Comparison of ENCODE assay signal across 8 mouse cellular contexts in genomic region chr17:33991788-33992664, GRCm38 (mm10). TPM values are rescaled to one million over a fixed set of nuclear protein-coding genes. Genes with fewer than 3 reads are reported as not detected.
DNase-seq lines count a peak whose midpoint lies in the region; ATAC-seq and TF ChIP-seq lines count a peak whose summit lies in the region.

No protein-coding gene starts in this region.

- 30% methylated on average over 10 of the region's 10 CpGs for WGBS in cerebellum, adult 2 months
- WGBS in limb, embryonic 14.5 days, result 31% methylated on average over 10 of the region's 10 CpGs

- no peak overlapping the region for H3K27ac ChIP-seq in left cerebral cortex, adult 2 months
- H3K27ac ChIP-seq in cerebellum, adult 2 months (ENCODE audit: insufficient read depth, low read length), result no peak overlapping the region
- no peak overlapping the region for H3K27ac ChIP-seq in limb, embryonic 14.5 days (replicated peaks; ENCODE audit: low read depth, low read length)

- H3K36me3 ChIP-seq in limb, embryonic 14.5 days (ENCODE audit: control insufficient read depth, insufficient read depth, low read length), result no peaks in the 10 kb centered on the region

- H3K4me2 ChIP-seq in limb, embryonic 14.5 days (replicated peaks; ENCODE audit: low read depth, low read length, severe bottlenecking), result no peak overlapping the region

- no peaks in the 10 kb centered on the region for H3K9me3 ChIP-seq in limb, embryonic 14.5 days (ENCODE audit: control insufficient read depth, low read length)

- no peaks in the 10 kb centered on the region for H3K27me3 ChIP-seq in cerebellum, adult 2 months (ENCODE audit: control insufficient read depth, insufficient read depth, low read length)
- no peaks in the 10 kb centered on the region for H3K27me3 ChIP-seq in limb, embryonic 14.5 days (ENCODE audit: control insufficient read depth, insufficient read depth, low read length)

- no peak overlapping the region for H3K9ac ChIP-seq in limb, embryonic 14.5 days (ENCODE audit: low read depth, low read length, severe bottlenecking)

- H3K4me1 ChIP-seq in cerebellum, adult 2 months (ENCODE audit: control insufficient read depth, insufficient read depth, low read length), result no peaks in the 10 kb centered on the region
- no peaks in the 10 kb centered on the region for H3K4me1 ChIP-seq in limb, embryonic 14.5 days (ENCODE audit: control insufficient read depth, insufficient read depth, low read length)

- no peak for ATAC-seq in limb, embryonic 14.5 days (ENCODE audit: low FRiP score, low read depth)

- intact Hi-C loops in left cerebral cortex, adult 2 months (cut with DNase I), result no loop called here
- intact Hi-C loops in left cerebral cortex, postnatal 36 days (cut with DNase I), result no loop called here

- no peak for TF ChIP-seq POLR2A in cerebellum, adult 2 months (IDR thresholded peaks at IDR 0.05; ENCODE audit: borderline replicate concordance, insufficient read depth, low read length)
- no peak for TF ChIP-seq POLR2A in limb, embryonic 14.5 days (IDR thresholded peaks at IDR 0.05; ENCODE audit: borderline replicate concordance, extremely low read depth, insufficient read depth, insufficient read length)

- DNase-seq in left cerebral cortex, adult 2 months (ENCODE audit: extremely low spot score in 1 of 2, low spot score in 2 of 2), result no peak
- no peak for DNase-seq in left cerebral cortex, postnatal 36 days (ENCODE audit: low spot score in 2 of 2)
- DNase-seq in MN1 (ENCODE audit: low spot score), result peak; percentile 78
- peak; percentile 43 to 47 for DNase-seq in cerebellum, adult 2 months
- DNase-seq in forelimb bud, embryonic 11.5 days (ENCODE audit: low read depth, low spot score), result peak; percentile 73
- peak; percentile 75 for DNase-seq in limb, embryonic 14.5 days (ENCODE audit: low spot score)
- peak; percentile 61 for DNase-seq in neural tube, embryonic 10.5 days (ENCODE audit: extremely low spot score, low spot score)
- peak; percentile 79 for DNase-seq in thymus, postnatal 4 days

- no peak overlapping the region for H3K4me3 ChIP-seq in left cerebral cortex, adult 2 months
- H3K4me3 ChIP-seq in cerebellum, adult 2 months (replicated peaks; ENCODE audit: insufficient read depth, low read depth, low read length), result no peak overlapping the region
- H3K4me3 ChIP-seq in limb, embryonic 14.5 days (replicated peaks; ENCODE audit: low read length), result no peak overlapping the region

- TF ChIP-seq CTCF in left cerebral cortex, adult 2 months (IDR thresholded peaks at IDR 0.05), result peak; percentile 72
- peak; percentile 75 for TF ChIP-seq CTCF in cerebellum, adult 2 months (IDR thresholded peaks at IDR 0.05; ENCODE audit: borderline replicate concordance, insufficient read depth, low read depth, low read length)

RNA-seq across cellular contexts. Expression of gene H2-K1, which starts 8.1 kb away (rescaled TPM):
- total RNA-seq in left cerebral cortex, adult 2 months (2021), result 10 to 100 TPM; 19.7 to 23.5 TPM
- 10 to 100 TPM; 17.2 to 19.3 TPM for total RNA-seq in left cerebral cortex, postnatal 36 days (2021)
- polyA plus RNA-seq in cerebellum, adult 2 months (2012; rRNA removed), result 61.9 and 77.5 TPM in 2 replicates
- 27.0 and 31.5 TPM in 2 replicates for polyA plus RNA-seq in limb, embryonic 14.5 days (2012; rRNA removed)
- polyA plus RNA-seq in limb, embryonic 14.5 days (2014; fragmentation: Nextera tagmentation; extraction: Ambion mirVana), result 17.7 and 25.5 TPM in 2 replicates

RNA-seq across cellular contexts. Expression of gene Ring1, which starts 32.5 kb away (rescaled TPM):
- total RNA-seq in left cerebral cortex, adult 2 months (2021), result 10 to 100 TPM; 34.8 to 44.9 TPM
- total RNA-seq in left cerebral cortex, postnatal 36 days (2021), result 10 to 100 TPM; 33.5 to 35.9 TPM
- 66.4 and 74.6 TPM in 2 replicates for polyA plus RNA-seq in cerebellum, adult 2 months (2012; rRNA removed)
- 54.0 and 81.7 TPM in 2 replicates for polyA plus RNA-seq in limb, embryonic 14.5 days (2012; rRNA removed)
- 7.0 and 8.4 TPM in 2 replicates for polyA plus RNA-seq in limb, embryonic 14.5 days (2014; fragmentation: Nextera tagmentation; extraction: Ambion mirVana)

RNA-seq across cellular contexts. Expression of gene H2-Ke6, which starts 35.8 kb away (rescaled TPM):
- 10 to 100 TPM; 34.4 to 41.2 TPM for total RNA-seq in left cerebral cortex, adult 2 months (2021)
- total RNA-seq in left cerebral cortex, postnatal 36 days (2021), result 10 to 100 TPM; 35.7 to 36.6 TPM
- polyA plus RNA-seq in cerebellum, adult 2 months (2012; rRNA removed), result 82.9 and 89.8 TPM in 2 replicates
- polyA plus RNA-seq in limb, embryonic 14.5 days (2012; rRNA removed), result 104 and 109 TPM in 2 replicates
- 46.4 and 48.1 TPM in 2 replicates for polyA plus RNA-seq in limb, embryonic 14.5 days (2014; fragmentation: Nextera tagmentation; extraction: Ambion mirVana)

RNA-seq across cellular contexts. Expression of gene Rps18, which starts 36.2 kb away (rescaled TPM):
- 100 to 1,000 TPM; 311 to 327 TPM for total RNA-seq in left cerebral cortex, adult 2 months (2021)
- 100 to 1,000 TPM; 291 to 302 TPM for total RNA-seq in left cerebral cortex, postnatal 36 days (2021)
- polyA plus RNA-seq in cerebellum, adult 2 months (2012; rRNA removed), result 283 and 320 TPM in 2 replicates
- polyA plus RNA-seq in limb, embryonic 14.5 days (2012; rRNA removed), result 1,284 and 1,402 TPM in 2 replicates
- 2,129 and 2,245 TPM in 2 replicates for polyA plus RNA-seq in limb, embryonic 14.5 days (2014; fragmentation: Nextera tagmentation; extraction: Ambion mirVana)

RNA-seq across cellular contexts. Expression of gene Vps52, which starts 36.4 kb away (rescaled TPM):
- total RNA-seq in left cerebral cortex, adult 2 months (2021), result 10 to 100 TPM; 74.6 to 82.7 TPM
- total RNA-seq in left cerebral cortex, postnatal 36 days (2021), result 10 to 100 TPM; 84.5 to 87.0 TPM
- polyA plus RNA-seq in cerebellum, adult 2 months (2012; rRNA removed), result 73.5 and 77.0 TPM in 2 replicates
- polyA plus RNA-seq in limb, embryonic 14.5 days (2012; rRNA removed), result 48.8 and 62.7 TPM in 2 replicates
- polyA plus RNA-seq in limb, embryonic 14.5 days (2014; fragmentation: Nextera tagmentation; extraction: Ambion mirVana), result 38.6 and 43.4 TPM in 2 replicates

Comparison
In these comparisons a context has a peak if more than half of its experiments do, and no peak if none do; other contexts are left out.
1. DNase-seq: peak in MN1 (single experiment), cerebellum, adult 2 months (2 of 2), forelimb bud, embryonic 11.5 days (single experiment), limb, embryonic 14.5 days (single experiment), neural tube, embryonic 10.5 days (single experiment) and thymus, postnatal 4 days (single experiment); none in left cerebral cortex, adult 2 months (0 of 2) and left cerebral cortex, postnatal 36 days (0 of 2).